Mouse (Mus musculus) kidney, postnatal 0 days (tissue): ENCODE results near the gene Slc38a10. TPM values are rescaled to one million over a fixed set of nuclear protein-coding genes. Genes with fewer than 3 reads are reported as not detected.

Experiments used
- ATAC-seq: fragments of 200-750 bp; cut with Nextera tagmentation; replicated peaks from 2 replicates; pipeline ENCODE4 v1.8.0; 2017; ENCODE audit warnings: low read depth, moderate number of reproducible peaks, moderate TSS enrichment, moderate library complexity; ENCODE audit not compliant: low FRiP score
- DNase-seq: peaks from one replicate; pipeline ENCODE4 v3.0.0-alpha.2; 2016; ENCODE audit warnings: low spot score
- H3K27ac ChIP-seq: fragments of 300-500 bp; sonication (generic); 2 replicates; pipeline ENCODE4 v1.5.1; 2014; ENCODE audit warnings: mild to moderate bottlenecking
- H3K27me3 ChIP-seq: fragments of 300-500 bp; sonication (generic); 2 replicates; pipeline ENCODE4 v1.6.1; 2014; ENCODE audit warnings: low read length, mixed read lengths; ENCODE audit not compliant: insufficient read depth
- H3K36me3 ChIP-seq: fragments of 300-500 bp; sonication (generic); 2 replicates; pipeline ENCODE4 v1.6.1; 2014; ENCODE audit warnings: low read length, mixed read lengths; ENCODE audit not compliant: insufficient read depth
- H3K4me1 ChIP-seq: fragments of 300-500 bp; sonication (generic); replicated peaks from 2 replicates; pipeline ENCODE4 v1.6.1; 2014; ENCODE audit warnings: antibody characterized with exemption, low read length, mixed read lengths; ENCODE audit not compliant: insufficient read depth
- H3K4me2 ChIP-seq: fragments of 300-500 bp; sonication (generic); 2 replicates; pipeline ENCODE4 v1.6.1; 2014; ENCODE audit warnings: mild to moderate bottlenecking, low read length, moderate library complexity, mixed read lengths
- H3K4me3 ChIP-seq: fragments of 300-500 bp; sonication (generic); replicated peaks from 2 replicates; pipeline ENCODE4 v1.5.1; 2014; ENCODE audit warnings: low read depth, low read length
- H3K9ac ChIP-seq: fragments of 300-500 bp; sonication (generic); 2 replicates; pipeline ENCODE4 v1.6.1; 2014; ENCODE audit warnings: low read depth, low read length
- H3K9me3 ChIP-seq: fragments of 300-500 bp; sonication (generic); replicated peaks from 2 replicates; pipeline ENCODE4 v1.6.1; 2016; ENCODE audit warnings: low read length, inconsistent platforms, mixed read lengths
- CTCF ChIP-seq: IDR thresholded peaks from 2 replicates; pipeline ENCODE4 v1.5.1; 2016; ENCODE audit warnings: antibody characterized with exemption, low read depth, mild to moderate bottlenecking, moderate library complexity
- whole genome bisulfite sequencing: fragments of 180-500 bp; shearing (Covaris S2); extraction: QIAGEN DNeasy Blood & Tissue Kit; methylation state at CpG from one replicate; pipeline ENCODE4 v1.1.7; 2014; 5-methylcytosine and 5-hydroxymethylcytosine counted together
- polyA plus RNA-seq: library from polyadenylated mRNA; unstranded; fragments of >200 nt; fragmentation: Nextera tagmentation; extraction: Ambion mirVana; gene quantifications from 2 replicates; pipeline ENCODE4 v1.2.1, GENCODE M21; 2015

Gene Slc38a10
- polyA plus RNA-seq, 1 experiment from 2014 or later: 94.0 TPM

DNA sequence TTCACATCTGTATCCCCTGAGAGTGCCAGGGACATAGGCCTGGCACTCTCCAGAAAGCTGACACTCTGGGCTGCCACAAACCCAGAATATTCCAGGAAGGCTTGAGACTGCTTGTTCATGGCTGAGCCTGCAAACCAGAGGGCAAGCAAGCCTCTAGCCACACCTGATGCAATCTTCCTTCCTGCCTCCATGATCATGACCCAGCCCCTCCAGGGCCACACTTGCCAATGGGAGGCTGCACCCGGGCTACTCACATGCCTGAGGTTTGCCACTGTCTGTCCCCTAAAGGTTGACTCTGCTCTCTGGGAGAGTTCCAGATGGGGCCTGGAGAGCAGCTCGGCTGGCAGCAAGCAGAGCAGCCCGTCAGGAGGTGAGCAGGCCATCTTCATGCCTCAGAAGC lies 30.2 kb upstream of the Slc38a10 start:
- Histone ChIP-seq H3K9ac (no peak overlapping the region), H3K36me3 (no peaks in the 10 kb centered on the region), H3K4me2 (no peak overlapping the region), H3K27ac (no peak overlapping the region), H3K9me3 (no peaks in the 10 kb centered on the region), H3K27me3 (no peaks in the 10 kb centered on the region), H3K4me1 (peaks cover 38% of the 10 kb centered on the region), H3K4me3 (no peak overlapping the region)
- no peak for TF ChIP-seq CTCF
- DNase-seq (no peak), ATAC-seq (no peak)
- 84% methylated on average over 3 of the region's 3 CpGs for WGBS

GRCm38 (mm10) chr11:120179374-120179773 lies 28.2 kb upstream of the Slc38a10 start:
- no peak overlapping the region for H3K4me2 ChIP-seq
- H3K27me3 ChIP-seq: no peaks in the 10 kb centered on the region
- H3K9me3 ChIP-seq: no peaks in the 10 kb centered on the region
- ATAC-seq: no peak
- no peak overlapping the region for H3K4me3 ChIP-seq
- H3K9ac ChIP-seq: no peak overlapping the region
- no peak for TF ChIP-seq CTCF
- H3K36me3 ChIP-seq: no peaks in the 10 kb centered on the region
- peaks cover 24% of the 10 kb centered on the region for H3K4me1 ChIP-seq
- WGBS: 22% methylated on average over 4 of the region's 4 CpGs
- H3K27ac ChIP-seq: no peak overlapping the region
- DNase-seq: no peak

DNA sequence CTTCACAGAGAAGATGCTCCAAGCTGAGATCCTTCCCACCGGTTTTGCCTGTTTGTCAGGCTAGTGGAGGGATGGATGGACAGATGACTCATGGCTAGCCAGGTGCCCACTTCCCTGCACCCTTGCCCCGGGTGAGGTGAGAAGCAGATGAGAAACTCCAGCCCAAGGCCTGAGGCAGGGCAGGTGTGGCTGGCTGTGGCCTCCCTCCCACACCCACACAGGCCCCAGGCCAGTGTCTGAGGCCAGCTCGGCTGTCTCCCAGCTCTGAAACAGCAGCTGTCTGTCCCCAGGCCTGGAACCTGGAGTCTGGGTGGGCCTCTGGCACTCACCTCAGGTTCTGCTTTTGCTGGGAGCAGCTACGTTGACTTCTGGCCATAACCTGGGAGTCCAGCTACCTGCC lies 24.8 kb upstream of the Slc38a10 start:
- Histone ChIP-seq H3K4me2 (no peak overlapping the region), H3K9me3 (no peaks in the 10 kb centered on the region), H3K9ac (no peak overlapping the region), H3K4me3 (no peak overlapping the region), H3K27ac (no peak overlapping the region), H3K36me3 (no peaks in the 10 kb centered on the region), H3K4me1 (no peaks in the 10 kb centered on the region; the same call in 1 of the 2 replicates), H3K27me3 (no peaks in the 10 kb centered on the region)
- ATAC-seq (no peak), DNase-seq (no peak)
- 55% methylated on average over 4 of the region's 4 CpGs for WGBS
- no peak for TF ChIP-seq CTCF

DNA sequence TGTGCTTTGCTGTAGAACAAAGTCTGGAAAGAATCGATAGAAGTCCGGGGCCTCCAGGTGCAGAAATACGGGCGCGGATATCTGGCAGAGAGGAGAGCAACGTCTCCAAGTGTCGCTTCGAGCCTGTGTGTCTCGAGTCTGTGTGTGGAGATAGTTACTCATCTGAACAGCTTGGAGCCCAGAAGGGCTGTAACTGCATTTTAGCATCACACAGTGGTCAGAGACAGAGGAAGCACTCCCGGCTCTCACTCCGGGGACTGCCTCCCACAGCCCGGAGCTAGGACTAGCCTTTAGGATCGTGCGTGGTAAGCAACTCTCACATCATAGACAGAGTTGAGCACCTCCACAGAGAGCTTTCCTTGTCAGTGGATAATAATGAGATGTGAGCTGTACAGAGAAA lies 22.1 kb upstream of the Slc38a10 start:
- no peak overlapping the region for H3K27ac ChIP-seq
- no peak overlapping the region for H3K9ac ChIP-seq
- TF ChIP-seq CTCF: no peak
- H3K4me1 ChIP-seq: 0 out of 2 replicates have a peak, but pooled peaks cover 10% of the 10 kb centered on the region
- ATAC-seq (no peak), DNase-seq (no peak)
- H3K4me2 ChIP-seq: no peak overlapping the region
- WGBS: 68% methylated on average over 14 of the region's 14 CpGs
- H3K27me3 ChIP-seq: no peaks in the 10 kb centered on the region
- no peaks in the 10 kb centered on the region for H3K9me3 ChIP-seq
- no peaks in the 10 kb centered on the region for H3K36me3 ChIP-seq
- H3K4me3 ChIP-seq: no peak overlapping the region

DNA sequence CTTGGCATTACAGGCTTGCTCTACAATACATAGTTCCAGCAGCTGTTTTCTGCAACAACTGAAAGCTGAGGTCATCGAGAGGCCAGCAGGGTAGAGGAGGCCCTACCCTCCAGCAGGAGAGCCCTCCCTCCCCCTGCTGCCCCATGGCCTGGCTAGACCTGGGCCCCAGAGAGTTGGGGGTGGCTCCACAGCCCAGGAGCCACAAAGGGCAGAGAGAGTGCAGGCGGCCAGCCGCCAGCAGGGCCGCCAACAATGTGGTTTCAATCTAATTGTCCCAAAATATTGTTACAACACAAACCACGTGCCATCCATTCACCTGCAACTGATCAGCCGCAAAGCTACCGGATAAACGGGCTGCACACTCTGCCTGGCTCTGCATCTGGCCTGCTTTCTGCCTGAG lies 20.0 kb upstream of the Slc38a10 start:
- Histone ChIP-seq H3K36me3 (no peaks in the 10 kb centered on the region), H3K9me3 (no peaks in the 10 kb centered on the region), H3K4me1 (0 out of 2 replicates have a peak, but pooled peaks cover 23% of the 10 kb centered on the region), H3K4me2 (no peak overlapping the region), H3K27me3 (no peaks in the 10 kb centered on the region), H3K4me3 (no peak overlapping the region), H3K27ac (no peak overlapping the region), H3K9ac (no peak overlapping the region)
- no peak for DNase-seq
- ATAC-seq: no peak
- TF ChIP-seq CTCF: no peak
- 40% methylated on average over 8 of the region's 8 CpGs for WGBS

DNA sequence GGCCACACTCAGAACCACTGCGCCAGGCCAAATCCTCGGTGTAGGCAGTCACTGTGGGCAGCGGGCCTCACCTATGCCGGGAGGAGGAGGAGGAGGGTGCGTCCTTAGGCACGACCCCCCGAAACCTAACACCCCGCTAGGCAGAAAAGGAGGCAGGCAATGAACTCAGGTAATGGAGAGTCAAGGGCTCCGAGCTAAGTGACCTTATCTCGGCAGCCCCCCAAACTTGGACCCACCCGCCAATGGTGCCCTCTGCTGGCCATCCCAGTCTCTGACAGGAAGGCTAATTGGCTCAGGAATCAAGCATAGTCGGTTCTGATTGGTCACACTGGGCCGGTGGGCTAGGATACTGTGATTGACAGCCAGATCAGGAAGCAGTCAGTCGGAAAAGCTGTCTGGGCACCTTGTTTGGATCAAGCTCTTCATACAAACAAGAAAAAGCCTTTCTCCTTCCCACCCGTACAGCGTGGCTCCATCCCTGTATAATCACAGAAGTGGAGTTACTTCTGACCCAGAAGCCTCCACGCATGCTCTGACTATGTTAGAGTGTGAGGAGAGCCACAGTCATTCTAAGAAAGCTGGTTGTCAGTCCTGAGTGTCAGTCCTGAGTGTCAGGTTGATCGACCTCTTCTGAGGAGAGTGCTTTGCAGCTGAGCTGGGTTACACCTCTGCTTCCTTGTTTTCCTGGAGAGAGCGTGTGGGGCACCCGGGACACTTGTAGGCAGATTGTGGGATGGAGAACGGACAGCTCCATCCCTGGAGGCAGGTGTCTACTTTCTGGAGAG lies 18.3 kb upstream of the Slc38a10 start:
- DNase-seq (peak; percentile 86), ATAC-seq (0 out of 2 replicates have a peak, but pooled peaks have one; percentile 31)
- Histone ChIP-seq H3K9me3 (no peaks in the 10 kb centered on the region), H3K4me2 (no peak overlapping the region; the same call in 1 of the 2 replicates), H3K4me1 (peaks cover 29% of the 10 kb centered on the region; the same call in 1 of the 2 replicates), H3K27ac (no peak overlapping the region), H3K4me3 (no peak overlapping the region), H3K27me3 (no peaks in the 10 kb centered on the region), H3K9ac (no peak overlapping the region), H3K36me3 (no peaks in the 10 kb centered on the region)
- peak; percentile 86 for TF ChIP-seq CTCF
- WGBS: 31% methylated on average over 21 of the region's 21 CpGs
